Mouse (Mus musculus) MEL (cell line): ENCODE data around the gene Tbc1d30. TPM values are rescaled to one million over a fixed set of nuclear protein-coding genes. Genes with fewer than 3 reads are reported as not detected.

Experiments used
- DNase-seq: peaks from one replicate; pipeline ENCODE4 v3.0.0; 2011; ENCODE audit warnings: low read depth, low spot score
- H3K27ac ChIP-seq: 2 replicates; pipeline ENCODE4 v1.5.1; 2012; ENCODE audit warnings: low read depth, mild to moderate bottlenecking, control low read depth, low read length, moderate library complexity; ENCODE audit not compliant: control insufficient read depth
- H3K27me3 ChIP-seq, 2 experiments: fragments of 150-350 bp in 1 of 2; sonication (generic) in 1 of 2; 2 replicates each; pipeline ENCODE4 v1.6.1; 2012; ENCODE audit warnings: low read length in 2 of 2, mild to moderate bottlenecking in 2 of 2, improper control_type of control experiment in 1 of 2, moderate library complexity in 1 of 2; ENCODE audit not compliant: insufficient read depth in 2 of 2, control insufficient read depth in 1 of 2
- H3K36me3 ChIP-seq, 2 experiments: 2 replicates each; pipeline ENCODE4 v1.6.1; 2012 to 2014; ENCODE audit warnings: low read length in 2 of 2, improper control_type of control experiment in 1 of 2, inconsistent platforms in 1 of 2, mild to moderate bottlenecking in 1 of 2; ENCODE audit not compliant: insufficient read depth in 2 of 2, control insufficient read depth in 1 of 2
- H3K4me1 ChIP-seq, 2 experiments: fragments of 150-350 bp in 1 of 2; sonication (generic) in 1 of 2; 2 replicates each; pipeline ENCODE4 v1.6.1; 2012; ENCODE audit warnings: low read length in 2 of 2, improper control_type of control experiment in 1 of 2, mild to moderate bottlenecking in 1 of 2; ENCODE audit not compliant: insufficient read depth in 2 of 2, control insufficient read depth in 1 of 2
- H3K4me3 ChIP-seq, 2 experiments: fragments of 150-350 bp in 1 of 2; sonication (generic) in 1 of 2; 2 replicates each; pipeline ENCODE4 v1.5.1; 2012; ENCODE audit warnings: low read depth in 2 of 2, low read length in 2 of 2, mild to moderate bottlenecking in 2 of 2, moderate library complexity in 2 of 2, control low read depth in 1 of 2, improper control_type of control experiment in 1 of 2; ENCODE audit not compliant: control insufficient read depth in 1 of 2, insufficient read depth in 1 of 2
- H3K79me2 ChIP-seq: 2 replicates; pipeline ENCODE4 v1.6.1; 2012; ENCODE audit warnings: mild to moderate bottlenecking, low read length, moderate library complexity; ENCODE audit not compliant: control insufficient read depth, poor library complexity, insufficient read depth
- H3K9ac ChIP-seq: 2 replicates; pipeline ENCODE4 v1.6.1; 2012; ENCODE audit warnings: low read depth, mild to moderate bottlenecking, control low read depth, low read length, moderate library complexity; ENCODE audit not compliant: control insufficient read depth, poor library complexity, severe bottlenecking
- H3K9me3 ChIP-seq: fragments of 150-350 bp; sonication (generic); replicated peaks from 2 replicates; pipeline ENCODE4 v1.6.1; 2012; ENCODE audit warnings: mild to moderate bottlenecking, low read length, improper control_type of control experiment, moderate library complexity; ENCODE audit not compliant: insufficient read depth
- CHD1 ChIP-seq: IDR thresholded peaks from 2 replicates; pipeline ENCODE4 v1.6.1; 2012; ENCODE audit warnings: low read depth, mild to moderate bottlenecking, inconsistent platforms, low read length, improper control_type of control experiment
- ELF1 ChIP-seq: IDR thresholded peaks from 2 replicates; pipeline ENCODE4 v1.6.1; 2014; ENCODE audit warnings: low read depth, mild to moderate bottlenecking, inconsistent platforms, low read length, improper control_type of control experiment, moderate library complexity
- GATA1 ChIP-seq: IDR thresholded peaks from 2 replicates; pipeline ENCODE4 v1.6.1; 2011; ENCODE audit warnings: low read depth, low read length, improper control_type of control experiment
- HCFC1 ChIP-seq: IDR thresholded peaks from 2 replicates; pipeline ENCODE4 v1.6.1; 2012; ENCODE audit warnings: low read depth, mild to moderate bottlenecking, inconsistent platforms, low read length, improper control_type of control experiment, moderate library complexity
- JUND ChIP-seq: IDR thresholded peaks from 2 replicates; pipeline ENCODE4 v1.6.1; 2011; ENCODE audit warnings: low read depth, mild to moderate bottlenecking, improper control_type of control experiment, low read length
- KAT2A ChIP-seq: conservative IDR thresholded peaks from 2 replicates; pipeline ENCODE4 v1.6.1; 2012; ENCODE audit warnings: low read depth, low read length, improper control_type of control experiment, inconsistent platforms
- MAFK ChIP-seq: IDR thresholded peaks from 2 replicates; pipeline ENCODE4 v1.6.1; 2011; ENCODE audit warnings: low read depth, mild to moderate bottlenecking, low read length, improper control_type of control experiment, borderline replicate concordance
- MAX ChIP-seq: IDR thresholded peaks from 2 replicates; pipeline ENCODE4 v1.6.1; 2011; ENCODE audit warnings: low read length, improper control_type of control experiment
- MAZ ChIP-seq: IDR thresholded peaks from 2 replicates; pipeline ENCODE4 v1.6.1; 2012; ENCODE audit warnings: low read depth, mild to moderate bottlenecking, inconsistent platforms, low read length, improper control_type of control experiment
- MEF2A ChIP-seq: IDR thresholded peaks from 2 replicates; pipeline ENCODE4 v1.6.1; 2014; ENCODE audit warnings: low read depth, mild to moderate bottlenecking, inconsistent platforms, low read length, improper control_type of control experiment; ENCODE audit not compliant: poor library complexity, insufficient replicate concordance, severe bottlenecking; ENCODE audit errors: extremely low read depth
- MYB ChIP-seq: IDR thresholded peaks from 2 replicates; pipeline ENCODE4 v1.6.1; 2011; ENCODE audit warnings: mild to moderate bottlenecking, low read depth, low read length, improper control_type of control experiment
- MYC ChIP-seq: IDR thresholded peaks from 2 replicates; pipeline ENCODE4 v1.6.1; 2011; ENCODE audit warnings: low read depth, mild to moderate bottlenecking, low read length, improper control_type of control experiment, moderate library complexity
- NELFE ChIP-seq: IDR thresholded peaks from 2 replicates; pipeline ENCODE4 v1.6.1; 2011; ENCODE audit warnings: low read depth, low read length, improper control_type of control experiment
- POLR2A ChIP-seq, 2 experiments: IDR thresholded peaks; 2 replicates each; pipeline ENCODE4 v1.6.1; 2011 to 2012; ENCODE audit warnings: low read length in 2 of 2, mild to moderate bottlenecking in 2 of 2, control low read depth in 1 of 2, improper control_type of control experiment in 1 of 2, low read depth in 1 of 2, moderate library complexity in 1 of 2; ENCODE audit not compliant: control insufficient read depth in 1 of 2, insufficient read depth in 1 of 2, poor library complexity in 1 of 2
- POLR2AphosphoS5 ChIP-seq: IDR thresholded peaks from 2 replicates; pipeline ENCODE4 v1.6.1; 2012; ENCODE audit warnings: low read depth, borderline replicate concordance, mild to moderate bottlenecking, inconsistent platforms, low read length, moderate library complexity, mixed read lengths
- RAD21 ChIP-seq: IDR thresholded peaks from 2 replicates; pipeline ENCODE4 v1.6.1; 2011; ENCODE audit warnings: mild to moderate bottlenecking, low read depth, low read length, improper control_type of control experiment
- SIN3A ChIP-seq: IDR thresholded peaks from 2 replicates; pipeline ENCODE4 v1.6.1; 2012; ENCODE audit warnings: low read length, improper control_type of control experiment, inconsistent platforms
- SMC3 ChIP-seq: IDR thresholded peaks from 2 replicates; pipeline ENCODE4 v1.6.1; 2011; ENCODE audit warnings: low read depth, low read length, improper control_type of control experiment
- TAL1 ChIP-seq: IDR thresholded peaks from 2 replicates; pipeline ENCODE4 v1.6.1; 2012; ENCODE audit warnings: mild to moderate bottlenecking, inconsistent platforms, low read length, moderate library complexity, mixed read lengths
- TCF12 ChIP-seq: IDR thresholded peaks from 2 replicates; pipeline ENCODE4 v1.6.1; 2014; ENCODE audit warnings: low read depth, mild to moderate bottlenecking, inconsistent platforms, low read length, improper control_type of control experiment, moderate library complexity
- UBTF ChIP-seq: IDR thresholded peaks from 2 replicates; pipeline ENCODE4 v1.6.1; 2012; ENCODE audit warnings: low read depth, mild to moderate bottlenecking, inconsistent platforms, low read length, improper control_type of control experiment, moderate library complexity, borderline replicate concordance; ENCODE audit not compliant: insufficient read depth
- ZC3H11A ChIP-seq: IDR thresholded peaks from 2 replicates; pipeline ENCODE4 v1.6.1; 2012; ENCODE audit warnings: low read depth, mild to moderate bottlenecking, inconsistent platforms, low read length, improper control_type of control experiment
- ZMIZ1 ChIP-seq: IDR thresholded peaks from 2 replicates; pipeline ENCODE4 v1.6.1; 2012; ENCODE audit warnings: low read depth, mild to moderate bottlenecking, inconsistent platforms, low read length, improper control_type of control experiment, moderate library complexity
- ZNF384 ChIP-seq: IDR thresholded peaks from 2 replicates; pipeline ENCODE4 v1.6.1; 2012; ENCODE audit warnings: low read depth, mild to moderate bottlenecking, inconsistent platforms, low read length, improper control_type of control experiment
- polyA plus RNA-seq, 2 experiments: library from polyadenylated mRNA; stranded (reverse) in 1 of 2; unstranded in 1 of 2; fragments of >175 nt in 1 of 2; fragments of >200 nt in 1 of 2; gene quantifications; 2 replicates each; pipeline versions ENCODE4 v1.2.1 to v1.2.4; 2012; ENCODE audit warnings: low replicate concordance in 2 of 2, low read depth in 1 of 2; ENCODE audit not compliant: insufficient read length in 2 of 2, insufficient read depth in 1 of 2, missing spikeins in 1 of 2
- total RNA-seq: library from RNA; depleted of rRNA; stranded (reverse); fragments of 300-350 nt; gene quantifications from 2 replicates; pipeline ENCODE4 v1.2.3, GENCODE M21; 2012

The Tbc1d30 gene
- total and polyA plus RNA-seq, 3 experiments: 0.35 to 2.1 TPM; not detected in 1

- Histone ChIP-seq H3K4me1 (no peaks in the 10 kb centered on the region), H3K27me3 (no peaks in the 10 kb centered on the region), H3K9ac (no peak overlapping the region), H3K36me3 (peaks cover 0 to 3% of the 10 kb centered on the region in 2 experiments; a peak in 2 of 4 replicates), H3K27ac (no peak overlapping the region), H3K9me3 (no peaks in the 10 kb centered on the region), H3K4me3 (no peak overlapping the region), H3K79me2 (no peaks in the 10 kb centered on the region)
- TF ChIP-seq MEF2A: no peak
- no peak for TF ChIP-seq MAZ
- no peak for DNase-seq
Measured at GRCm38 (mm10) chr10:121385695-121386094, 34.6 kb upstream of the Tbc1d30 start.

GRCm38 (mm10) chr10:121384710-121385109 lies 33.6 kb upstream of the Tbc1d30 start:
- H3K9me3 ChIP-seq: no peaks in the 10 kb centered on the region
- TF ChIP-seq MAX: no peak
- TF ChIP-seq ELF1: no peak
- TF ChIP-seq CHD1: no peak
- no peak for TF ChIP-seq POLR2A (IDR thresholded peaks at IDR 0.05; ENCODE audit: control insufficient read depth in 1 of 2, insufficient read depth in 1 of 2, low read depth in 1 of 2, low read length in 2 of 2, poor library complexity in 1 of 2)
- no peak for TF ChIP-seq RAD21
- TF ChIP-seq UBTF: no peak
- TF ChIP-seq GATA1: no peak
- no peak for TF ChIP-seq HCFC1
- TF ChIP-seq TAL1: no peak
- TF ChIP-seq ZC3H11A: no peak
- TF ChIP-seq SMC3: no peak
- no peak for TF ChIP-seq MYC
- no peak for TF ChIP-seq ZMIZ1
- TF ChIP-seq, all 39 proteins: peak for 0
- peaks cover 0 to 6% of the 10 kb centered on the region in 2 experiments; a peak in 2 of 4 replicates for H3K36me3 ChIP-seq

GRCm38 (mm10) chr10:121381280-121381679 lies 30.2 kb upstream of the Tbc1d30 start:
- no peak for DNase-seq

More at GRCm38 (mm10) chr10:121384710-121385109, 33.6 kb upstream of the Tbc1d30 start:
- DNase-seq: no peak
- Histone ChIP-seq H3K4me1 (no peaks in the 10 kb centered on the region), H3K9ac (no peak overlapping the region), H3K4me3 (no peak overlapping the region), H3K79me2 (no peaks in the 10 kb centered on the region), H3K27me3 (no peaks in the 10 kb centered on the region), H3K27ac (no peak overlapping the region)

More at GRCm38 (mm10) chr10:121381280-121381679, 30.2 kb upstream of the Tbc1d30 start:
- Histone ChIP-seq H3K9ac (no peak overlapping the region), H3K4me3 (no peak overlapping the region), H3K4me1 (peaks cover 0 to under 1% of the 10 kb centered on the region in 2 experiments; a peak in 1 of 4 replicates), H3K36me3 (peaks cover 0 to 6% of the 10 kb centered on the region in 2 experiments; a peak in 2 of 4 replicates), H3K27ac (no peak overlapping the region), H3K79me2 (no peaks in the 10 kb centered on the region), H3K9me3 (no peaks in the 10 kb centered on the region), H3K27me3 (no peaks in the 10 kb centered on the region)
- TF ChIP-seq SIN3A (no peak), GATA1 (no peak), POLR2AphosphoS5 (no peak), TCF12 (no peak), KAT2A (no peak), NELFE (no peak), JUND (no peak), MYB (no peak), MAFK (no peak), ZNF384 (no peak), MAX (no peak)
